9 mouse cellular contexts compared by ENCODE assay signal in the genomic region with DNA sequence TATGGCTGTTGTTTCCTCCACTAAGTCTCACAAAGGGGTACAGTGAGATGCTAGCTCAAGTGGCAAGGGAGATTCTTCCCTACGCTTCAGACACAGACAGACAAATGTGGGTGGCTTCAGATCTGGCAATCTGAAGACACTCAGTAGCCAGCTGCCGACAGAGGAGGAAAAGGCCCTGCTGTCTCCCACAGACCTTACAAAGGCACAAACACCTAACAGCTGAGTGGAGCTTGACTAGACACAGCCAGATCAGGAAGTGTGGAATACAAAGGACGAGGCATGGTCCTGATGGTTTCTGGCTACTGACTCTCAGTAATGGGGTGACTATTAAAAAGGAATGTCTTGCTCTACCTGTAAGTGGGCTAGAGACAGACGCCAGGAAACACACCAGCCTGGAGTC.
A peak's percentile ranks its signal among the peaks of the same experiment; 100 is the strongest.
DNase-seq lines count a peak whose midpoint lies in the region; ATAC-seq lines count a peak whose summit lies in the region.
"Had no signal": no experiment of that assay in that cellular context is flagged by ENCODE, and none has a peak within 500 bp of the region (broad histone marks: within the 10 kb centered on the region; RNA-seq: fewer than 3 reads in every experiment).

No protein-coding gene starts in this region.

- H3K9me3 ChIP-seq in intestine, embryonic 14.5 days (ENCODE audit: control insufficient read depth, low read length) = no peaks in the 10 kb centered on the region
- H3K9me3 ChIP-seq in intestine, embryonic 15.5 days = no peaks in the 10 kb centered on the region
- no peaks in the 10 kb centered on the region for H3K9me3 ChIP-seq in embryonic facial prominence, embryonic 15.5 days (replicated peaks)

- 0 out of 2 replicates have a peak overlapping the region, but pooled peaks have one; percentile 14 for H3K27ac ChIP-seq in intestine, embryonic 14.5 days (ENCODE audit: low read depth)
- H3K27ac ChIP-seq in intestine, embryonic 15.5 days = no peak overlapping the region
- peak overlapping the region; percentile 51; the same call in 1 of the 2 replicates for H3K27ac ChIP-seq in embryonic facial prominence, embryonic 15.5 days (replicated peaks)

- no peaks in the 10 kb centered on the region for H3K36me3 ChIP-seq in intestine, embryonic 14.5 days (ENCODE audit: control insufficient read depth, insufficient read depth, low read length)
- H3K36me3 ChIP-seq in intestine, embryonic 15.5 days = no peaks in the 10 kb centered on the region
- no peaks in the 10 kb centered on the region for H3K36me3 ChIP-seq in embryonic facial prominence, embryonic 15.5 days

- H3K27me3 ChIP-seq in intestine, embryonic 14.5 days (replicated peaks; ENCODE audit: control insufficient read depth, insufficient read depth, low read length) = no peaks in the 10 kb centered on the region
- H3K27me3 ChIP-seq in intestine, embryonic 15.5 days (replicated peaks) = no peaks in the 10 kb centered on the region
- H3K27me3 ChIP-seq in embryonic facial prominence, embryonic 15.5 days = no peaks in the 10 kb centered on the region

- H3K4me2 ChIP-seq in intestine, embryonic 14.5 days (ENCODE audit: low read length) = no peak overlapping the region
- no peak overlapping the region for H3K4me2 ChIP-seq in intestine, embryonic 15.5 days (replicated peaks)
- no peak overlapping the region for H3K4me2 ChIP-seq in embryonic facial prominence, embryonic 15.5 days (replicated peaks)

- no peak for ATAC-seq in intestine, embryonic 14.5 days (replicated peaks; ENCODE audit: low FRiP score, low TSS enrichment, low read depth)
- ATAC-seq in intestine, embryonic 15.5 days = no peak
- no peak for ATAC-seq in embryonic facial prominence, embryonic 15.5 days (ENCODE audit: insufficient number of reproducible peaks, low FRiP score, low TSS enrichment, low read depth)

- 51% methylated on average over 4 of the region's 4 CpGs for WGBS in intestine, embryonic 14.5 days
- WGBS in intestine, embryonic 15.5 days = 51% methylated on average over 4 of the region's 4 CpGs
- 39% methylated on average over 4 of the region's 4 CpGs for WGBS in embryonic facial prominence, embryonic 15.5 days

- H3K9ac ChIP-seq in intestine, embryonic 14.5 days (ENCODE audit: low read length) = no peak overlapping the region
- no peak overlapping the region for H3K9ac ChIP-seq in intestine, embryonic 15.5 days
- no peak overlapping the region for H3K9ac ChIP-seq in embryonic facial prominence, embryonic 15.5 days

- peaks cover 15% of the 10 kb centered on the region for H3K4me1 ChIP-seq in intestine, embryonic 14.5 days (replicated peaks; ENCODE audit: control insufficient read depth, insufficient read depth, low read length)
- peaks cover 22% of the 10 kb centered on the region for H3K4me1 ChIP-seq in intestine, embryonic 15.5 days (replicated peaks)
- H3K4me1 ChIP-seq in embryonic facial prominence, embryonic 15.5 days = peaks cover 14% of the 10 kb centered on the region; the same call in 1 of the 2 replicates

- DNase-seq in intestine, embryonic 14.5 days (ENCODE audit: low spot score) = no peak
- peak; percentile 65 for DNase-seq in R1 (ENCODE audit: low read depth, low spot score)
- DNase-seq in lung, postnatal 10 days = peak; percentile 61
- DNase-seq in adrenal gland, adult 18-20 months (ENCODE audit: low spot score in 2 of 2) = no peak
- no peak for DNase-seq in layer of hippocampus, adult 9-10 months (ENCODE audit: low spot score)
- no peak for DNase-seq in spleen, adult 18-20 months
- DNase-seq: cerebellum, postnatal 36 days had no signal

- no peak overlapping the region for H3K4me3 ChIP-seq in intestine, embryonic 14.5 days (ENCODE audit: low read depth, low read length)
- no peak overlapping the region for H3K4me3 ChIP-seq in intestine, embryonic 15.5 days (replicated peaks)
- no peak overlapping the region for H3K4me3 ChIP-seq in embryonic facial prominence, embryonic 15.5 days (replicated peaks)

Comparison
In these comparisons a context has a peak if more than half of its experiments do, and no peak if none do; other contexts are left out.
1. DNase-seq: peak in R1 (single experiment) and lung, postnatal 10 days (single experiment); none in intestine, embryonic 14.5 days (single experiment), adrenal gland, adult 18-20 months (0 of 2), layer of hippocampus, adult 9-10 months (single experiment) and spleen, adult 18-20 months (0 of 2).